Mouse (Mus musculus) MEL (cell line): ENCODE results near the gene Yes1.

ENCODE experiments used
- CHD1 ChIP-seq: IDR thresholded peaks from 2 replicates; pipeline ENCODE4 v1.6.1; 2012; ENCODE audit warnings: low read depth, mild to moderate bottlenecking, inconsistent platforms, low read length, improper control_type of control experiment
- CTCF ChIP-seq, 3 experiments: IDR thresholded peaks in 2 of 3; conservative IDR thresholded peaks in 1 of 3; 2 replicates each; pipeline ENCODE4 v1.5.1; 2011 to 2012; ENCODE audit warnings: low read length in 3 of 3, low read depth in 2 of 3, mild to moderate bottlenecking in 2 of 3, improper control_type of control experiment in 1 of 3, inconsistent platforms in 1 of 3, mixed read lengths in 1 of 3, moderate library complexity in 1 of 3; ENCODE audit not compliant: control insufficient read depth in 1 of 3, insufficient read depth in 1 of 3, poor library complexity in 1 of 3, severe bottlenecking in 1 of 3
- E2F4 ChIP-seq: IDR thresholded peaks from 2 replicates; pipeline ENCODE4 v1.6.1; 2011; ENCODE audit warnings: low read depth, low read length, improper control_type of control experiment, borderline replicate concordance
- EP300 ChIP-seq, 2 experiments: IDR thresholded peaks; 2 replicates each; pipeline ENCODE4 v1.6.1; 2011; ENCODE audit warnings: improper control_type of control experiment in 2 of 2, low read length in 2 of 2, low read depth in 1 of 2, mild to moderate bottlenecking in 1 of 2
- ETS1 ChIP-seq: IDR thresholded peaks from 2 replicates; pipeline ENCODE4 v1.6.1; 2012; ENCODE audit warnings: low read depth, mild to moderate bottlenecking, inconsistent platforms, low read length, improper control_type of control experiment, moderate library complexity
- GATA1 ChIP-seq: IDR thresholded peaks from 2 replicates; pipeline ENCODE4 v1.6.1; 2011; ENCODE audit warnings: low read depth, low read length, improper control_type of control experiment
- KAT2A ChIP-seq: conservative IDR thresholded peaks from 2 replicates; pipeline ENCODE4 v1.6.1; 2012; ENCODE audit warnings: low read depth, low read length, improper control_type of control experiment, inconsistent platforms
- MYB ChIP-seq: IDR thresholded peaks from 2 replicates; pipeline ENCODE4 v1.6.1; 2011; ENCODE audit warnings: mild to moderate bottlenecking, low read depth, low read length, improper control_type of control experiment
- NRF1 ChIP-seq: IDR thresholded peaks from 2 replicates; pipeline ENCODE4 v1.6.1; 2014; ENCODE audit warnings: low read depth, mild to moderate bottlenecking, inconsistent platforms, low read length, improper control_type of control experiment, moderate library complexity; ENCODE audit not compliant: poor library complexity, insufficient read depth, severe bottlenecking
- POLR2A ChIP-seq, 2 experiments: IDR thresholded peaks; 2 replicates each; pipeline ENCODE4 v1.6.1; 2011 to 2012; ENCODE audit warnings: low read length in 2 of 2, mild to moderate bottlenecking in 2 of 2, control low read depth in 1 of 2, improper control_type of control experiment in 1 of 2, low read depth in 1 of 2, moderate library complexity in 1 of 2; ENCODE audit not compliant: control insufficient read depth in 1 of 2, insufficient read depth in 1 of 2, poor library complexity in 1 of 2
- USF1 ChIP-seq: IDR thresholded peaks from 2 replicates; pipeline ENCODE4 v1.6.1; 2014; ENCODE audit warnings: low read depth, mild to moderate bottlenecking, inconsistent platforms, low read length, improper control_type of control experiment, moderate library complexity
- ZMIZ1 ChIP-seq: IDR thresholded peaks from 2 replicates; pipeline ENCODE4 v1.6.1; 2012; ENCODE audit warnings: low read depth, mild to moderate bottlenecking, inconsistent platforms, low read length, improper control_type of control experiment, moderate library complexity

DNA sequence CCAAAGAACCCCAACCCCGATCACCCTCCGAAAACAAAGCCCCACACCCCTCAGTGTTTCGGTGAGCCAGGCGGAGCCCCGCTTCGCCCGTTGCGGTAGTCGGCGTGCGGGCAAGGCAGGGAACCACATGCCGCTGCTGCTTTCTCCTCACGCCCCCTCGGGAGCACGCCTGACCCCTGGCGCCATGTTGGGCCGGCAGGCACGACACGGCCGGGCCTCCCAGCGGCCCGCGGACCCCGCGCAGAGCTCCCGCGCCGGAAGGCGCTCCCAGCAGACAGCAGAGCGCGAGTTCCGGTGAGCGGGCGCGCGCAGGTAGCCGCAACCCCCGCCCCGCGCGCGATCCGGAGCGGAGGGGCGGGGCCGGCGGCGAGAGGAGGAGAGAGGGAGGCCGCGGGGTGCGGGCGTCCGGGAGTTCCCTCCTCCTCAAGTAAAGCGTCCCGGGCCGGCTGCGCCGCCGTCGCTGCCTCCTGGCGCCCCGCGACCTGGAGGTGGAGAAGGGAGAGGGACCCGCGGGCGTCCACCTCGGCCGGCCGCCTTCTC is at the start of gene Yes1:
- TF ChIP-seq CTCF (IDR thresholded peaks at IDR 0.05 in 2 of 3, conservative IDR thresholded peaks at IDR 0.05 in 1 of 3; ENCODE audit: control insufficient read depth in 1 of 3, insufficient read depth in 1 of 3, low read depth in 2 of 3, low read length in 3 of 3, poor library complexity in 1 of 3, severe bottlenecking in 1 of 3) (no peak), MYB (no peak), KAT2A (no peak), POLR2A (IDR thresholded peaks at IDR 0.05; ENCODE audit: control insufficient read depth in 1 of 2, insufficient read depth in 1 of 2, low read depth in 1 of 2, low read length in 2 of 2, poor library complexity in 1 of 2) (no peak), E2F4 (no peak), USF1 (no peak), GATA1 (no peak), CHD1 (no peak), ETS1 (no peak), EP300 (IDR thresholded peaks at IDR 0.05; ENCODE audit: low read depth in 1 of 2, low read length in 2 of 2) (no peak), ZMIZ1 (no peak), NRF1 (no peak)
